Mouse (Mus musculus) cerebellum, postnatal 14 days (tissue): ENCODE measurements around the gene Mrps14.

Experiments used
- DNase-seq, 2 experiments: peaks; one replicate each; pipeline ENCODE4 v3.0.0; 2021; ENCODE audit warnings: mixed read lengths in 2 of 2

Mrps14 gene

GRCm38 (mm10) chr1:160231013-160231412 lies 36.0 kb downstream of the Mrps14 start:
- peak; percentile 74 to 77 for DNase-seq

DNA sequence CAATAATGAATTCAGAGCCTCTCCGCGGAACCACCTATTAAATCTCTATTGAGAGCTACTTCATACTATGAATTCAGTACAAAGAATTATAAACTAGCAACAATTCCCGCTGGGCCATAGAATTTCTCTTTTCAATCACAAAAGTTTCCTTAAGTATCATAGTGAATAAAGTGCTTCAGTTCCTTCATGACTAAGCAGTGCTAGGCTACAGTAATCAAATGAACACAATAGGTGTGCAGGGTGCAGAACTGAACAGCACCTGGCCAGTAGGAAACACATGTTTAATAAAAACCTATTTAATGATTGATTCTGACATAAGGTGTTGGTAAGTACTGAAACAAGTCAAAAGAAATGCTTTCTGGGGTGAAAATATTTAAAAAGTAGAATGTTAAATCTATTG lies 37.1 kb downstream of the Mrps14 start:
- DNase-seq = no peak

GRCm38 (mm10) chr1:160233921-160234320 lies 38.9 kb downstream of the Mrps14 start:
- no peak for DNase-seq

GRCm38 (mm10) chr1:160237981-160238380 lies 43.0 kb downstream of the Mrps14 start:
- no peak for DNase-seq

DNA sequence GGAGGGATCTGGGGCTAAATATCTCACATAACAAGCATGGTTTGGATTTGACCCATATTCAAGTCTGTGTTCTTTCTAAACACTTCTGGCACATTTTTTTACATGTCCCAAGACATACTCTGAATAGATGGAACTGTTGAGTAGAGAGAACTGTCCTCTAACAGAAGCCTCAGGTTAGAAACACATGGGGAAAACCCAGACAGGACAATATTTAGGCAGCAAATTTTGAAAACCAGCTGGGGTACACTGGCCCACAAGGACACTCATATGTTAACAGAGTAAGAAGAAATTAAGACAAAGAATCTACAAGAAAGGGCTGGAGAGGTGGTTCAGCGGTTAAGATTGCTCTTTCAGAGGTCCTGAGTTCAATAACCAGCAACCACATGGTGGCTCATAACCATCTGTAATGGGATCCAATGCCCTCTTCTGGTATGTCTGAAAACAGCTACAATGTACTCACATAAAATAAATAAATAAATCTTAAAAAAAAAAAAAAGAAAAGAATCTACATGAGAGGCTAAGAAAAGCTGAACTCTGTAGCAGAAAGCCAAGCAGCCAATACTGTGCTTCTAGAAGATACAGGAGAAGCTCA lies 43.9 kb downstream of the Mrps14 start:
- no peak for DNase-seq

DNA sequence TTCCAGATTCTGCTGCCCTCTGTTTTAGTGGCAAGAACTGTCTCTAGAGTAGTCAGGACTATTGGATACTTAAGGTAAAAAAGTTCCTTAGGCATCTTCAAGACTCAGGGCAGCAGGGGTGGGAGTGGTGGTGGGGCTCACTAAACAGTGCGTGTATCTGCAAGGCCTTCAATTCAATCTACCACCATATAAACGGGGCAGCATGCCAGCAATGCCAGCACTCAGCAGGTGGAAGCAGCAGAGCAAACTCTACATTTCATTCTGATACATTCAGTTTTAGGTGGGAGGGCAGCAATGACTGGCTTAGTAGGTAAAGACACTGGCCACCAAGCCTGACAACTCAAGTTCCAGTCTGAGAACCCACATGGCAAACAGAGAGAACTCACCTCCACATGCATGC lies 45.1 kb downstream of the Mrps14 start:
- DNase-seq = peak; percentile 38 to 43

GRCm38 (mm10) chr1:160244689-160245088 lies 49.7 kb downstream of the Mrps14 start:
- DNase-seq = no peak

- no peak for DNase-seq
Measured at GRCm38 (mm10) chr1:160245954-160246353, 50.9 kb downstream of the Mrps14 start.

- DNase-seq = no peak
Measured at GRCm38 (mm10) chr1:160246844-160247243, 51.8 kb downstream of the Mrps14 start.

DNA sequence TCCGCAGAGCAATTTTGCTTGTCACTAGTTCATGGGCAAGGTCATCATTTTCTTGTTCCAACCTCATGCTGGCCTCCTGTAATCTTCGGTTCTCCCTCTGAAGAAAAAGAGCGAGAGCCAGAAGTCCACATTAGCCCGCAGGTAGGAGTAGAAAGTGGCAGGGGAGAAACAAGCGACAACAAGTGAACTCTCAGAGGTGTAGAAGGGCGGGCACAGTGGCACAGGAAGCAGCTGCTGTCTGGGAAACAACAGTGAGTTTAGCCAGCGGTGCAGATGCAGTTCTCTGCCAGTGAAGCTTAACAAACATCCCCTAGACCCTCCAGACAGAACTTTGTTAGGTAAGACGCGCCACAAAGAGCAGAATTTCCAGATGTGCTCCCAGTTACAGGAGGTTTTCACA lies 52.5 kb downstream of the Mrps14 start:
- no peak for DNase-seq

GRCm38 (mm10) chr1:160249786-160250185 lies 54.8 kb downstream of the Mrps14 start:
- no peak for DNase-seq

DNA sequence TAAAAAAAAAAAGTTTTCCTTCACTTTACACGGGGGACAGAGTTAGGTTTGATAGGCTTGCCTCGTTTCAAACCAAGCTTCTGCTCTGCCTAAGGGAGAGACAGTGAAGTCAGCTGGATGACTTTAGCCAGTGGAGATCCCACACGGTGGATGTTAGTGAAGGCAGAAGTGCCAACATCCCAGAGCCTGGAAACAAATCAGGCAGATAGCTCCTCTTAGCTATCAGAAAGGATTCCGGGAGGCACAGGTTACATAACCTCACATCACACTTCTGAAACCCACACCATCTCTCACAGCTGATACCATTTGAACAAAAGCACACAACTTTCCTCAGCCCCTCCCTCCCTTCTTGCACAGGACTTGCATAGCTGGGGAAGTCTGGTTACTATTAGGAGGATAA lies 55.8 kb downstream of the Mrps14 start:
- DNase-seq = no peak

DNA sequence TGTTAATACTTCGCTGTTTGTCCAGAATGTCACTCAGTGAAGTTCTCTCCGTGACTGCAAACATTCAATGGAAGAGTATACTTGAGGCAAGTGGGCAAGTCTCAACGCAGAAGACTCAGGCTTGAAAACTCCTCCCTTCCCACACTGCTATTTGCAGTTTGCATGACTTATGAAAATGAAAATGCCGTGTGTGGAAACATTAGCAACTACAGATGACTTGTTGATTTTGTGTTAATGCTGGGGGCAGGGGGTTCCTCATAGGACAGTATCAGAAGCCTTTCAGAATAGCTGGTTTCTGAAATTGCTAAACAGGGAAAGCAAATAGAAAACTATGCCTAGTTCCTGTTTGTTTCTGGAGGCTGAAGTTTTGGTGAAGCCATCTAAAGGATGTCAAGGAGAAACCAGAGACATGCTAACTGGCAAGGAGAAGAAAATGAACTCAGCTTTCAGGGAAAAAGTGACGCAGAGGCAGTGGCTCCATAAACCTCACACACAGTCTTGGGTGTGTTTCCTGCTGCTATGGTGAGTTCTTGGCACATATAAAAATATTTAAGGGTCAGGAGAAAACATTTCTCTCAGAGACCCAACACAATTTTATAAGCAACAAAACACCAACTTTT lies 56.5 kb downstream of the Mrps14 start:
- DNase-seq = no peak
